Mouse (Mus musculus) urinary bladder, postnatal 10 days (tissue): ENCODE measurements around the gene Tceal8.
A peak's percentile ranks its signal among the peaks of the same experiment; 100 is the strongest.
"Not testable (repeated sequence)": the region's sequence is repeated elsewhere in the genome, so short reads cannot be mapped to it uniquely, and the experiment has no call there.

Source experiments
- DNase-seq: peaks from one replicate; pipeline ENCODE4 v3.0.0; 2022; ENCODE audit warnings: low spot score

Gene Tceal8

GRCm38 (mm10) chrX:136172118-136172551, at the start of gene Tceal8:
Tceal8 (minus strand) TSS chrX:136172342.
- DNase-seq = peak; percentile 13

- no peak for DNase-seq
These were observed 44.2 kb upstream of the Tceal8 start for GRCm38 (mm10) chrX:136216303-136216702.

GRCm38 (mm10) chrX:136214729-136215677, 42.9 kb upstream of the Tceal8 start, which contains the start of the genes Tceal7 and Bex1:
Tceal7 (plus strand) TSS chrX:136214779.
Bex1 (minus strand) TSS chrX:136215513.
- DNase-seq = not testable (repeated sequence)

- DNase-seq = no peak
These were observed 41.3 kb upstream of the Tceal8 start for GRCm38 (mm10) chrX:136213396-136213795.

- DNase-seq = no peak
These were observed 32.3 kb upstream of the Tceal8 start for GRCm38 (mm10) chrX:136204406-136204805.

GRCm38 (mm10) chrX:136203664-136204066, 31.5 kb upstream of the Tceal8 start, which contains the start of gene Tceal5:
Tceal5 (minus strand) TSS chrX:136203876.
- DNase-seq = no peak

GRCm38 (mm10) chrX:136203257-136203656, 31.1 kb upstream of the Tceal8 start:
- no peak for DNase-seq

- DNase-seq = no peak
These were observed 24.7 kb upstream of the Tceal8 start for GRCm38 (mm10) chrX:136196873-136197272.

- no peak for DNase-seq
These were observed 23.2 kb upstream of the Tceal8 start for GRCm38 (mm10) chrX:136195193-136195944.

- no peak for DNase-seq
These were observed 11.0 kb upstream of the Tceal8 start for GRCm38 (mm10) chrX:136183107-136183506.

- DNase-seq = no peak
These were observed 8.9 kb upstream of the Tceal8 start for GRCm38 (mm10) chrX:136180897-136181553.

GRCm38 (mm10) chrX:136172786-136173185, 644 bp upstream of the Tceal8 start:
- DNase-seq = no peak

- DNase-seq = peak; percentile 11
These were observed 689 bp downstream of the Tceal8 start for GRCm38 (mm10) chrX:136171189-136172117.

- no peak for DNase-seq
These were observed 1.5 kb downstream of the Tceal8 start for GRCm38 (mm10) chrX:136170625-136171024.

- no peak for DNase-seq
These were observed 27.9 kb downstream of the Tceal8 start for GRCm38 (mm10) chrX:136144195-136144594.

GRCm38 (mm10) chrX:136143711-136144110, 28.4 kb downstream of the Tceal8 start:
- no peak for DNase-seq

GRCm38 (mm10) chrX:136141385-136141784, 30.8 kb downstream of the Tceal8 start:
- no peak for DNase-seq

- DNase-seq = not testable (repeated sequence)
These were observed 32.5 kb downstream of the Tceal8 start for GRCm38 (mm10) chrX:136139640-136140004.

GRCm38 (mm10) chrX:136138827-136139639, 33.1 kb downstream of the Tceal8 start, which contains the start of gene Bex4:
Bex4 (plus strand) TSS chrX:136138996.
- DNase-seq = not testable (repeated sequence)

- DNase-seq = no peak
These were observed 36.6 kb downstream of the Tceal8 start for GRCm38 (mm10) chrX:136135559-136135958.
